Mouse (Mus musculus) lung, adult 2 months (tissue): ENCODE data around the gene Wdr38. TPM values are rescaled to one million over a fixed set of nuclear protein-coding genes. Genes with fewer than 3 reads are reported as not detected.
"Not testable (repeated sequence)": the region's sequence is repeated elsewhere in the genome, so short reads cannot be mapped to it uniquely, and the experiment has no call there.

Experiments used
- DNase-seq: peaks from one replicate; pipeline ENCODE4 v3.0.0; 2022
- H3K4me1 ChIP-seq: fragments of 200-500 bp; 2 replicates; pipeline ENCODE4 v1.6.1; 2011; ENCODE audit warnings: low read length; ENCODE audit not compliant: control insufficient read depth, insufficient read depth
- H3K4me3 ChIP-seq: fragments of 200-500 bp; replicated peaks from 2 replicates; pipeline ENCODE3; 2011; ENCODE audit warnings: low read depth, mild to moderate bottlenecking, control low read depth, low read length; ENCODE audit errors: extremely low read depth
- CTCF ChIP-seq: fragments of 200-500 bp; IDR thresholded peaks from 2 replicates; pipeline ENCODE4 v1.5.1; 2011; ENCODE audit warnings: mild to moderate bottlenecking, low read length, control low read depth; ENCODE audit not compliant: insufficient read depth
- POLR2A ChIP-seq: fragments of 200-500 bp; IDR thresholded peaks from 2 replicates; pipeline ENCODE4 v1.6.1; 2011; ENCODE audit warnings: low read depth, mild to moderate bottlenecking, control low read depth, low read length, borderline replicate concordance; ENCODE audit errors: extremely low read depth
- WGBS: fragments of 180-500 bp; shearing (Covaris S2); methylation state at CpG from one replicate; pipeline ENCODE4 v1.1.7; 2018; 5-methylcytosine and 5-hydroxymethylcytosine counted together
- polyA plus RNA-seq: library from polyadenylated mRNA; depleted of rRNA; stranded (reverse); fragments of >200 nt; gene quantifications from 2 replicates; pipeline ENCODE4 v1.2.3, GENCODE M21; 2012

The Wdr38 gene
- polyA plus RNA-seq, 1 experiment, result 4.5 TPM

GRCm38 (mm10) chr2:39004372-39004771 lies 7.1 kb downstream of the Wdr38 start:
- 0% methylated on average over 11 of the region's 11 CpGs for WGBS
- Histone ChIP-seq H3K4me3 (peak overlapping the region; percentile 80), H3K4me1 (peaks cover 22% of the 10 kb centered on the region)
- TF ChIP-seq POLR2A (no peak), CTCF (no peak)
- DNase-seq, result peak; percentile 36

- TF ChIP-seq CTCF, result no peak
- TF ChIP-seq POLR2A, result peak; percentile 83
- H3K4me3 ChIP-seq, result peak within 1 kb of the TSS; percentile 99
- WGBS, result under 1% methylated on average over 58 of the region's 58 CpGs
- peaks cover 22% of the 10 kb centered on the region for H3K4me1 ChIP-seq
- DNase-seq, result peak; percentile 88
Observed at GRCm38 (mm10) chr2:39004880-39005435, 7.7 kb downstream of the Wdr38 start, which contains the start of gene Arpc5l. Gene Arpc5l, plus strand, starts transcription at chr2:39005348.

GRCm38 (mm10) chr2:39005574-39006079 lies 8.4 kb downstream of the Wdr38 start, which contains the start of gene Rpl35:
Gene Rpl35, minus strand, starts transcription at chr2:39005624.
- peak within 1 kb of the TSS; percentile 99 for H3K4me3 ChIP-seq
- TF ChIP-seq POLR2A (no peak), CTCF (no peak)
- peaks cover 22% of the 10 kb centered on the region for H3K4me1 ChIP-seq
- peak; percentile 47 for DNase-seq
- 10% methylated on average over 15 of the region's 15 CpGs for WGBS

- Histone ChIP-seq H3K4me1 (peaks cover 22% of the 10 kb centered on the region), H3K4me3 (no peak overlapping the region)
- WGBS, result 84% methylated on average over 14 of the region's 14 CpGs
- DNase-seq, result no peak
- no peak for TF ChIP-seq POLR2A
- no peak for TF ChIP-seq CTCF
Observed at GRCm38 (mm10) chr2:39006149-39006730, 9.0 kb downstream of the Wdr38 start.

GRCm38 (mm10) chr2:39007865-39008264 lies 10.6 kb downstream of the Wdr38 start:
- peak; percentile 85 for TF ChIP-seq POLR2A
- no peak for TF ChIP-seq CTCF
- peaks cover 22% of the 10 kb centered on the region for H3K4me1 ChIP-seq
- under 1% methylated on average over 44 of the region's 44 CpGs for WGBS
- DNase-seq, result peak; percentile 94
- H3K4me3 ChIP-seq, result peak overlapping the region; percentile 95

GRCm38 (mm10) chr2:39008350-39008851 lies 11.1 kb downstream of the Wdr38 start:
- TF ChIP-seq POLR2A, result no peak
- TF ChIP-seq CTCF, result no peak
- Histone ChIP-seq H3K4me1 (peaks cover 21% of the 10 kb centered on the region), H3K4me3 (peak overlapping the region; percentile 88)
- under 1% methylated on average over 25 of the region's 25 CpGs for WGBS
- no peak for DNase-seq

GRCm38 (mm10) chr2:39008954-39009365 lies 11.7 kb downstream of the Wdr38 start:
- Histone ChIP-seq H3K4me3 (peak overlapping the region; percentile 88), H3K4me1 (peaks cover 16% of the 10 kb centered on the region)
- 5% methylated on average over 3 of the region's 3 CpGs for WGBS
- TF ChIP-seq POLR2A (no peak), CTCF (no peak)
- no peak for DNase-seq

GRCm38 (mm10) chr2:39010144-39010543 lies 12.9 kb downstream of the Wdr38 start:
- not testable (repeated sequence) for DNase-seq

GRCm38 (mm10) chr2:39011264-39011663 lies 14.0 kb downstream of the Wdr38 start:
- TF ChIP-seq CTCF, result no peak
- TF ChIP-seq POLR2A, result no peak
- peaks cover 7% of the 10 kb centered on the region; the same call in 1 of the 2 replicates for H3K4me1 ChIP-seq
- no peak for DNase-seq
- no peak overlapping the region for H3K4me3 ChIP-seq

More at GRCm38 (mm10) chr2:39010144-39010543, 12.9 kb downstream of the Wdr38 start:
- H3K4me3 ChIP-seq, result not testable (repeated sequence)
- peaks cover 11% of the 10 kb centered on the region; the same call in 1 of the 2 replicates for H3K4me1 ChIP-seq
- WGBS, result 92% methylated on average over 5 of the region's 5 CpGs

GRCm38 (mm10) chr2:39011971-39012370 lies 14.7 kb downstream of the Wdr38 start:
- H3K4me3 ChIP-seq, result no peak overlapping the region
- no peak for DNase-seq
- TF ChIP-seq POLR2A (no peak), CTCF (no peak)
- 78% methylated on average over 3 of the region's 3 CpGs for WGBS
- H3K4me1 ChIP-seq, result peaks cover 6% of the 10 kb centered on the region; the same call in 1 of the 2 replicates
